Comparison of ENCODE assay signal across 7 mouse cellular contexts in genomic region chr14:100282651-100283050, GRCm38 (mm10). TPM values are rescaled to one million over a fixed set of nuclear protein-coding genes. Genes with fewer than 3 reads are reported as not detected.
DNase-seq lines count a peak whose midpoint lies in the region; ATAC-seq and TF ChIP-seq lines count a peak whose summit lies in the region.

No protein-coding gene starts in this region.

- H3K36me3 ChIP-seq in lung, postnatal 0 days (ENCODE audit: insufficient read depth, low read length) = no peaks in the 10 kb centered on the region
- H3K36me3 ChIP-seq in forebrain, embryonic 14.5 days (ENCODE audit: control insufficient read depth, insufficient read depth, low read length) = no peaks in the 10 kb centered on the region
- no peaks in the 10 kb centered on the region for H3K36me3 ChIP-seq in liver, embryonic 12.5 days

- peaks cover 5% of the 10 kb centered on the region for H3K4me1 ChIP-seq in lung, postnatal 0 days (ENCODE audit: insufficient read depth, low read depth, low read length)
- peaks cover 21% of the 10 kb centered on the region; the same call in 1 of the 2 replicates for H3K4me1 ChIP-seq in forebrain, embryonic 14.5 days (ENCODE audit: control insufficient read depth, insufficient read depth, low read length)
- H3K4me1 ChIP-seq in liver, embryonic 12.5 days = peaks cover 13% of the 10 kb centered on the region; the same call in 1 of the 2 replicates

- no peak for DNase-seq in lung, postnatal 0 days (ENCODE audit: low spot score)
- no peak for DNase-seq in lung, postnatal 25 days (ENCODE audit: low spot score)
- peak; percentile 53 for DNase-seq in forebrain, embryonic 14.5 days (ENCODE audit: low spot score)
- DNase-seq in ovary, postnatal 10 days (ENCODE audit: low spot score) = no peak
- DNase-seq in spleen, postnatal 4 days (ENCODE audit: low spot score in 2 of 2) = no peak
- no peak for DNase-seq in gastrocnemius, postnatal 4 days (ENCODE audit: low spot score in 2 of 2)

- TF ChIP-seq EP300 in lung, postnatal 0 days (IDR thresholded peaks at IDR 0.05) = no peak

- no peak overlapping the region for H3K4me3 ChIP-seq in lung, postnatal 0 days (ENCODE audit: low read depth, low read length)
- peak overlapping the region; percentile 59 for H3K4me3 ChIP-seq in forebrain, embryonic 14.5 days (ENCODE audit: low read depth, low read length)
- peak overlapping the region; percentile 55 for H3K4me3 ChIP-seq in liver, embryonic 12.5 days

- no peak overlapping the region for H3K27ac ChIP-seq in lung, postnatal 0 days (ENCODE audit: low read length)
- peak overlapping the region; percentile 98; the same call in 1 of the 2 replicates for H3K27ac ChIP-seq in forebrain, embryonic 14.5 days (ENCODE audit: low read depth, low read length)
- H3K27ac ChIP-seq in liver, embryonic 12.5 days = no peak overlapping the region

- H3K9me3 ChIP-seq in lung, postnatal 0 days (ENCODE audit: low read length) = no peaks in the 10 kb centered on the region
- H3K9me3 ChIP-seq in forebrain, embryonic 14.5 days (replicated peaks; ENCODE audit: control insufficient read depth, low read length) = no peaks in the 10 kb centered on the region
- no peaks in the 10 kb centered on the region for H3K9me3 ChIP-seq in liver, embryonic 12.5 days (replicated peaks)

- no peak for TF ChIP-seq CTCF in lung, postnatal 0 days (IDR thresholded peaks at IDR 0.05)

- no peaks in the 10 kb centered on the region for H3K27me3 ChIP-seq in lung, postnatal 0 days (replicated peaks; ENCODE audit: insufficient read depth, low read length)
- no peaks in the 10 kb centered on the region for H3K27me3 ChIP-seq in forebrain, embryonic 14.5 days (replicated peaks; ENCODE audit: control insufficient read depth, insufficient read depth, low read length)
- H3K27me3 ChIP-seq in liver, embryonic 12.5 days (replicated peaks) = peaks cover 46% of the 10 kb centered on the region

- WGBS in lung, postnatal 0 days = 7% methylated on average over 7 of the region's 7 CpGs
- WGBS in forebrain, embryonic 14.5 days = 3% methylated on average over 7 of the region's 7 CpGs
- WGBS in liver, embryonic 12.5 days (ENCODE audit: insufficient replicate concordance) = 5% methylated on average over 7 of the region's 7 CpGs

- no peak for ATAC-seq in lung, postnatal 0 days
- no peak for ATAC-seq in forebrain, embryonic 14.5 days
- no peak for ATAC-seq in liver, embryonic 12.5 days

- H3K4me2 ChIP-seq in lung, postnatal 0 days (replicated peaks; ENCODE audit: low read depth, low read length) = 0 out of 2 replicates have a peak overlapping the region, but pooled peaks have one; percentile 99
- H3K4me2 ChIP-seq in forebrain, embryonic 14.5 days (ENCODE audit: low read length) = peak overlapping the region; percentile 94
- peak overlapping the region; percentile 71 for H3K4me2 ChIP-seq in liver, embryonic 12.5 days

- no peak overlapping the region for H3K9ac ChIP-seq in lung, postnatal 0 days (replicated peaks; ENCODE audit: low read depth)
- H3K9ac ChIP-seq in forebrain, embryonic 14.5 days (ENCODE audit: low read length) = peak overlapping the region; percentile 88; the same call in 1 of the 2 replicates
- H3K9ac ChIP-seq in liver, embryonic 12.5 days = no peak overlapping the region

RNA-seq across cellular contexts. Expression of gene Klf12, which starts 1.8 kb away (rescaled TPM):
- 4.7 and 5.2 TPM in 2 replicates for polyA plus RNA-seq in lung, postnatal 0 days (2015; fragmentation: Nextera tagmentation; extraction: Ambion mirVana)
- 16.3 and 25.0 TPM in 2 replicates for polyA plus RNA-seq in forebrain, embryonic 14.5 days (2014; fragmentation: Nextera tagmentation; extraction: Ambion mirVana)
- polyA plus RNA-seq in liver, embryonic 12.5 days (2016; fragmentation: Nextera tagmentation; extraction: Ambion mirVana) = 5.4 and 6.7 TPM in 2 replicates
- total RNA-seq in gastrocnemius, postnatal 4 days (2021) = 10 to 100 TPM; 19.0 to 20.2 TPM
